11 mouse cellular contexts compared by ENCODE assay signal in the genomic region with DNA sequence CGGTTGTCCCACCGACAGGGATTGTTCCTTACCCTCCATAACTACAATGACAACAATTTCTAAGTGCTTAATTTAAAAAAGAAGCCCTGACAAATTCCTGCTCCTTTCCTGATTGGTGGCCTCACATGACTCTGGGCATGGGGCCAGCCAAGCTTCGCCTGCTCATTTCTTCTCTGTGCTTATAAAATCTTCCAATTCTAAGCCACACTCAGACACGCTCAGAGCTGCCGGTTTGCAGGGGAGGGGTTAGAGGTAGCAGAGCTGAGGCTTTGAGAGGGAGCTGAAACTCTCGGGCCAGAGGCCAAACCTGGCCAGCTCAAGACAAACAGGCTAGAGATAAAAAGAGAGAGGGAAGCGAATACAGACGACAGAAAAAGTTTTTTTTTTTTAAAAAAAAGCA.
DNase-seq lines count a peak whose midpoint lies in the region; ATAC-seq and TF ChIP-seq lines count a peak whose summit lies in the region.
"Had no signal": no experiment of that assay in that cellular context is flagged by ENCODE, and none has a peak within 500 bp of the region (broad histone marks: within the 10 kb centered on the region; RNA-seq: fewer than 3 reads in every experiment).

No protein-coding gene starts in this region.

- no peaks in the 10 kb centered on the region for H3K79me2 ChIP-seq in MEL (ENCODE audit: control insufficient read depth, insufficient read depth, low read length, poor library complexity)

- no peak for TF ChIP-seq RAD21 in MEL (IDR thresholded peaks at IDR 0.05; ENCODE audit: low read depth, low read length)

- 49% methylated on average over 8 of the region's 8 CpGs for WGBS in hindbrain, postnatal 0 days
- 60% methylated on average over 8 of the region's 8 CpGs for WGBS in hindbrain, embryonic 11.5 days
- WGBS in kidney, embryonic 14.5 days, result 45% methylated on average over 8 of the region's 8 CpGs
- WGBS in midbrain, embryonic 15.5 days, result 40% methylated on average over 8 of the region's 8 CpGs

- no peak overlapping the region for H3K27ac ChIP-seq in hindbrain, postnatal 0 days
- H3K27ac ChIP-seq in hindbrain, embryonic 11.5 days (ENCODE audit: low read depth, low read length), result no peak overlapping the region
- no peak overlapping the region for H3K27ac ChIP-seq in MEL (ENCODE audit: control insufficient read depth, low read depth, low read length)
- no peak overlapping the region for H3K27ac ChIP-seq in kidney, embryonic 14.5 days (ENCODE audit: low read depth, low read length)
- no peak overlapping the region for H3K27ac ChIP-seq in midbrain, embryonic 15.5 days
- H3K27ac ChIP-seq: embryonic facial prominence, embryonic 13.5 days had no signal

- no peak overlapping the region for H3K4me3 ChIP-seq in hindbrain, postnatal 0 days (ENCODE audit: low read length)
- H3K4me3 ChIP-seq in hindbrain, embryonic 11.5 days (ENCODE audit: low read depth, low read length), result no peak overlapping the region
- H3K4me3 ChIP-seq in MEL (ENCODE audit: control insufficient read depth in 1 of 2, insufficient read depth in 1 of 2, low read depth in 2 of 2, low read length in 2 of 2), result no peak overlapping the region
- no peak overlapping the region for H3K4me3 ChIP-seq in kidney, embryonic 14.5 days (ENCODE audit: low read length)
- H3K4me3 ChIP-seq in midbrain, embryonic 15.5 days, result no peak overlapping the region
- H3K4me3 ChIP-seq: embryonic facial prominence, embryonic 13.5 days; megakaryocyte, embryonic 14.5 days had no signal

- TF ChIP-seq CTCF in hindbrain, postnatal 0 days (IDR thresholded peaks at IDR 0.05; ENCODE audit: low read depth), result no peak
- no peak for TF ChIP-seq CTCF in MEL (IDR thresholded peaks at IDR 0.05 in 2 of 3, conservative IDR thresholded peaks at IDR 0.05 in 1 of 3; ENCODE audit: control insufficient read depth in 1 of 3, insufficient read depth in 1 of 3, low read depth in 2 of 3, low read length in 3 of 3, poor library complexity in 1 of 3, severe bottlenecking in 1 of 3)

- TF ChIP-seq EP300 in MEL (IDR thresholded peaks at IDR 0.05; ENCODE audit: low read depth in 1 of 2, low read length in 2 of 2), result no peak

- peak; percentile 31 for DNase-seq in hindbrain, postnatal 0 days (ENCODE audit: low spot score)
- no peak for DNase-seq in hindbrain, embryonic 11.5 days (ENCODE audit: low spot score)
- peak; percentile 56 for DNase-seq in MEL (ENCODE audit: low read depth, low spot score)
- peak; percentile 58 for DNase-seq in adrenal gland, postnatal 25 days
- DNase-seq in spleen, adult 12 weeks (ENCODE audit: low spot score), result no peak
- DNase-seq in neural tube, embryonic 10.5 days (ENCODE audit: extremely low spot score, low spot score), result no peak

- no peaks in the 10 kb centered on the region for H3K9me3 ChIP-seq in hindbrain, postnatal 0 days (ENCODE audit: low read length)
- H3K9me3 ChIP-seq in hindbrain, embryonic 11.5 days (ENCODE audit: control insufficient read depth, low read length), result no peaks in the 10 kb centered on the region
- no peaks in the 10 kb centered on the region for H3K9me3 ChIP-seq in MEL (replicated peaks; ENCODE audit: insufficient read depth, low read length)
- no peaks in the 10 kb centered on the region for H3K9me3 ChIP-seq in kidney, embryonic 14.5 days (ENCODE audit: control insufficient read depth, low read length)
- H3K9me3 ChIP-seq in midbrain, embryonic 15.5 days, result no peaks in the 10 kb centered on the region
- H3K9me3 ChIP-seq: embryonic facial prominence, embryonic 13.5 days had no signal

- TF ChIP-seq POLR2A in MEL (IDR thresholded peaks at IDR 0.05; ENCODE audit: control insufficient read depth in 1 of 2, insufficient read depth in 1 of 2, low read depth in 1 of 2, low read length in 2 of 2, poor library complexity in 1 of 2), result no peak

- no peaks in the 10 kb centered on the region for H3K36me3 ChIP-seq in hindbrain, postnatal 0 days (ENCODE audit: insufficient read depth, low read length)
- no peaks in the 10 kb centered on the region for H3K36me3 ChIP-seq in hindbrain, embryonic 11.5 days (ENCODE audit: control insufficient read depth, insufficient read depth, low read length)
- no peaks in the 10 kb centered on the region for H3K36me3 ChIP-seq in MEL (ENCODE audit: control insufficient read depth in 1 of 2, insufficient read depth in 2 of 2, low read length in 2 of 2)
- H3K36me3 ChIP-seq in kidney, embryonic 14.5 days (ENCODE audit: control insufficient read depth, insufficient read depth, low read length), result no peaks in the 10 kb centered on the region
- H3K36me3 ChIP-seq in midbrain, embryonic 15.5 days (replicated peaks), result no peaks in the 10 kb centered on the region
- H3K36me3 ChIP-seq: embryonic facial prominence, embryonic 13.5 days had no signal

- H3K9ac ChIP-seq in hindbrain, postnatal 0 days (replicated peaks; ENCODE audit: low read length), result no peak overlapping the region
- no peak overlapping the region for H3K9ac ChIP-seq in hindbrain, embryonic 11.5 days (ENCODE audit: low read depth, low read length)
- no peak overlapping the region for H3K9ac ChIP-seq in MEL (ENCODE audit: control insufficient read depth, low read depth, low read length, poor library complexity, severe bottlenecking)
- H3K9ac ChIP-seq in kidney, embryonic 14.5 days (ENCODE audit: low read depth, low read length), result no peak overlapping the region
- no peak overlapping the region for H3K9ac ChIP-seq in midbrain, embryonic 15.5 days
- H3K9ac ChIP-seq: embryonic facial prominence, embryonic 13.5 days had no signal

- 0 out of 2 replicates have a peak, but pooled peaks cover 3% of the 10 kb centered on the region for H3K4me1 ChIP-seq in hindbrain, postnatal 0 days (ENCODE audit: insufficient read depth, low read length)
- H3K4me1 ChIP-seq in hindbrain, embryonic 11.5 days (replicated peaks; ENCODE audit: control insufficient read depth, insufficient read depth, low read length), result no peaks in the 10 kb centered on the region
- no peaks in the 10 kb centered on the region for H3K4me1 ChIP-seq in MEL (ENCODE audit: control insufficient read depth in 1 of 2, insufficient read depth in 2 of 2, low read length in 2 of 2)
- no peaks in the 10 kb centered on the region for H3K4me1 ChIP-seq in kidney, embryonic 14.5 days (ENCODE audit: control insufficient read depth, insufficient read depth, low read length)
- no peaks in the 10 kb centered on the region for H3K4me1 ChIP-seq in midbrain, embryonic 15.5 days
- H3K4me1 ChIP-seq: embryonic facial prominence, embryonic 13.5 days had no signal

- no peak overlapping the region for H3K4me2 ChIP-seq in hindbrain, postnatal 0 days (ENCODE audit: low read depth, low read length)
- no peak overlapping the region for H3K4me2 ChIP-seq in hindbrain, embryonic 11.5 days (replicated peaks; ENCODE audit: low read depth, low read length)
- no peak overlapping the region for H3K4me2 ChIP-seq in kidney, embryonic 14.5 days (replicated peaks; ENCODE audit: low read depth, low read length)
- no peak overlapping the region for H3K4me2 ChIP-seq in midbrain, embryonic 15.5 days
- H3K4me2 ChIP-seq: embryonic facial prominence, embryonic 13.5 days had no signal

- no peak for ATAC-seq in hindbrain, postnatal 0 days
- ATAC-seq in hindbrain, embryonic 11.5 days (ENCODE audit: low FRiP score), result no peak
- 0 out of 2 replicates have a peak, but pooled peaks have one; percentile 28 for ATAC-seq in kidney, embryonic 14.5 days (ENCODE audit: low FRiP score, low TSS enrichment)
- ATAC-seq in midbrain, embryonic 15.5 days (replicated peaks), result no peak
- ATAC-seq: Patski had no signal

- H3K27me3 ChIP-seq in hindbrain, postnatal 0 days (ENCODE audit: insufficient read depth, low read length), result no peaks in the 10 kb centered on the region
- no peaks in the 10 kb centered on the region; the same call in 1 of the 2 replicates for H3K27me3 ChIP-seq in hindbrain, embryonic 11.5 days (ENCODE audit: control insufficient read depth, insufficient read depth, low read length)
- peaks cover 0 to 2% of the 10 kb centered on the region in 2 experiments; a peak in 1 of 4 replicates for H3K27me3 ChIP-seq in MEL (ENCODE audit: control insufficient read depth in 1 of 2, insufficient read depth in 2 of 2, low read length in 2 of 2)
- no peaks in the 10 kb centered on the region for H3K27me3 ChIP-seq in kidney, embryonic 14.5 days (ENCODE audit: control insufficient read depth, insufficient read depth, low read length)
- H3K27me3 ChIP-seq in midbrain, embryonic 15.5 days (replicated peaks), result no peaks in the 10 kb centered on the region
- H3K27me3 ChIP-seq: embryonic facial prominence, embryonic 13.5 days had no signal

TF ChIP-seq in MEL, 35 proteins besides CTCF, POLR2A, EP300 and RAD21:
- TF ChIP-seq KAT2A (conservative IDR thresholded peaks at IDR 0.05; ENCODE audit: low read depth, low read length) (no peak), MXI1 (IDR thresholded peaks at IDR 0.05; ENCODE audit: low read depth, low read length) (no peak), USF1 (IDR thresholded peaks at IDR 0.05; ENCODE audit: low read depth, low read length) (no peak), CHD1 (IDR thresholded peaks at IDR 0.05; ENCODE audit: low read depth, low read length) (no peak), E2F4 (IDR thresholded peaks at IDR 0.05; ENCODE audit: borderline replicate concordance, low read depth, low read length) (no peak), ETS1 (IDR thresholded peaks at IDR 0.05; ENCODE audit: low read depth, low read length) (no peak), RCOR1 (IDR thresholded peaks at IDR 0.05; ENCODE audit: low read depth, low read length) (no peak), GABPA (IDR thresholded peaks at IDR 0.05; ENCODE audit: low read depth, low read length) (no peak)

Comparison
In these comparisons a context has a peak if more than half of its experiments do, and no peak if none do; other contexts are left out.
1. DNase-seq: peak in hindbrain, postnatal 0 days (single experiment), MEL (single experiment) and adrenal gland, postnatal 25 days (single experiment); none in hindbrain, embryonic 11.5 days (single experiment), spleen, adult 12 weeks (single experiment) and neural tube, embryonic 10.5 days (single experiment).